Comparison of ENCODE assay signal across 15 mouse cellular contexts in the genomic region with DNA sequence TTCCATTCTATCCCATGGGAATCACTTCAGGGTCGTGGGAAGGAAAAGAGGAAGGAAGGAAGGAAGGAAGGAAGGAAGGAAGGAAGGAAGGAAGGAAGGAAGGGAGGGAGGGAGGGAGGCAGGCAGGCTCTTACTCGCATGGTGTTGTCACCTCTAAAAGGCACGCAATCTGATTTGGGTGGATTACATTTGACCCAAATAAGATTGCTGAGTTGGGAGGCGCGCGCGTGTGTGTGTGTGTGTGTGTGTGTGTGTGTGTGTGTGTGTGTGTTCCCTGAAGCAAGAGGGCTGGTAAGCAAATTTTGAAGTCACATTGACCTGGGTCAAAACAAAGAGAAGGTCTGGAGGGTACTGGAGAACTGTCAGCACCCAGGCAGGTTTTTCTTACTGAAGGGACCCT. TPM values are rescaled to one million over a fixed set of nuclear protein-coding genes. Genes with fewer than 3 reads are reported as not detected.
A peak's percentile ranks its signal among the peaks of the same experiment; 100 is the strongest.
DNase-seq lines count a peak whose midpoint lies in the region; ATAC-seq and TF ChIP-seq lines count a peak whose summit lies in the region.
"Had no signal": no experiment of that assay in that cellular context is flagged by ENCODE, and none has a peak within 500 bp of the region (broad histone marks: within the 10 kb centered on the region; RNA-seq: fewer than 3 reads in every experiment).

No protein-coding gene starts in this region.

- peak; percentile 47 for DNase-seq in gastrocnemius, adult 2 months
- no peak for DNase-seq in gastrocnemius, postnatal 25 days
- DNase-seq in kidney, postnatal 25 days, result peak; percentile 9 to 39
- no peak for DNase-seq in kidney, adult 9 months
- DNase-seq in left cerebral cortex, postnatal 25 days (ENCODE audit: low spot score in 2 of 2), result no peak
- no peak for DNase-seq in left cerebral cortex, adult 8-10 months (ENCODE audit: low spot score in 2 of 2)
- DNase-seq: cerebellum, postnatal 14 days; heart, postnatal 36 days; kidney, adult 2 months; thymus, adult 18-20 months had no signal

- no peak for TF ChIP-seq CTCF in gastrocnemius, adult 2 months (IDR thresholded peaks at IDR 0.05)
- no peak for TF ChIP-seq CTCF in bone marrow, adult 2 months (IDR thresholded peaks at IDR 0.05; ENCODE audit: control insufficient read depth, insufficient read depth, low read length)

- H3K4me1 ChIP-seq in bone marrow, adult 2 months (ENCODE audit: control insufficient read depth, insufficient read depth, low read length), result peaks cover 4% of the 10 kb centered on the region; the same call in 1 of the 2 replicates

- intact Hi-C loops in gastrocnemius, adult 2 months (cut with DNase I), result no loop called here
- intact Hi-C loops in left cerebral cortex, postnatal 25 days (cut with DNase I), result no loop called here

- peak overlapping the region; percentile 81 for H3K27ac ChIP-seq in gastrocnemius, adult 2 months
- H3K27ac ChIP-seq in bone marrow, adult 2 months (ENCODE audit: control insufficient read depth, insufficient read depth, low read depth, low read length, poor library complexity), result peak overlapping the region; percentile 55; the same call in 1 of the 2 replicates
- H3K27ac ChIP-seq: lung, embryonic 15.5 days had no signal

- no peak for TF ChIP-seq POLR2A in bone marrow, adult 2 months (IDR thresholded peaks at IDR 0.05; ENCODE audit: borderline replicate concordance, control insufficient read depth, low read depth, low read length)

- WGBS in bone marrow, adult 2 months, result 46% methylated on average over 7 of the region's 7 CpGs

- H3K4me3 ChIP-seq in gastrocnemius, adult 2 months, result peak overlapping the region; percentile 71
- H3K4me3 ChIP-seq in bone marrow, adult 2 months (replicated peaks; ENCODE audit: control insufficient read depth, low read depth, low read length), result peak overlapping the region; percentile 15

- ATAC-seq in monocyte, adult 5-6 weeks (replicated peaks; ENCODE audit: insufficient number of reproducible peaks, low FRiP score, low TSS enrichment, poor library complexity, severe bottlenecking), result peak; percentile 34; the same call in 1 of the 2 replicates

RNA-seq across cellular contexts. Expression of gene Pla2g7, which starts 1.4 kb away (rescaled TPM):
- total RNA-seq in gastrocnemius, adult 2 months (2021), result 10 to 100 TPM; 21.5 to 40.7 TPM
- total RNA-seq in gastrocnemius, postnatal 25 days (2021), result 10 to 100 TPM in 1 of 2 experiments, 1 to 10 TPM in 1; 9.9 to 13.5 TPM
- 3.7 and 16.1 TPM in 2 replicates for polyA plus RNA-seq in bone marrow, adult 2 months (2011; ENCODE audit: insufficient read depth, insufficient read length, low replicate concordance, missing spikeins)
- 148 to 346 TPM (median 288 TPM) in 3 replicates for total RNA-seq in monocyte, adult 5-6 weeks (2017)
- total RNA-seq in left cerebral cortex, postnatal 25 days (2021), result 10 to 100 TPM; 76.0 to 79.6 TPM
- total RNA-seq in left cerebral cortex, adult 8-10 months (2022), result 100 to 1,000 TPM in 1 of 4 experiments, 10 to 100 TPM in 3; 83.8 to 107 (median 92.0) TPM

RNA-seq across cellular contexts. Expression of gene Ankrd66, which starts 25.8 kb away (rescaled TPM):
- total RNA-seq in gastrocnemius, adult 2 months (2021), result not detected
- total RNA-seq in gastrocnemius, postnatal 25 days (2021), result not detected
- polyA plus RNA-seq in bone marrow, adult 2 months (2011; ENCODE audit: insufficient read depth, insufficient read length, low replicate concordance, missing spikeins), result 3.9 TPM in 1 of 2 replicates, not detected in the other
- 0.87 to 2.3 TPM in 2 of 3 replicates, not detected in the other for total RNA-seq in monocyte, adult 5-6 weeks (2017)
- total RNA-seq in left cerebral cortex, postnatal 25 days (2021), result under 1 TPM in 1 of 2 experiments, not detected in 1; 0.25 TPM
- under 1 TPM in 1 of 4 experiments, not detected in 3; 0.39 TPM for total RNA-seq in left cerebral cortex, adult 8-10 months (2022)
- total RNA-seq: heart, adult 8-10 months; heart, postnatal 36 days had no signal
- polyA plus RNA-seq: forebrain, embryonic 11.5 days; kidney, adult 2 months had no signal

Comparison
In these comparisons a context has a peak if more than half of its experiments do, and no peak if none do; other contexts are left out.
1. DNase-seq: peak in gastrocnemius, adult 2 months (single experiment) and kidney, postnatal 25 days (2 of 2); none in gastrocnemius, postnatal 25 days (single experiment), kidney, adult 9 months (single experiment), left cerebral cortex, postnatal 25 days (0 of 2) and left cerebral cortex, adult 8-10 months (0 of 2).